Mouse (Mus musculus) urinary bladder, postnatal 25 days (tissue): Measurements from ENCODE around the gene Gpbp1.

Experiments
- DNase-seq: peaks from one replicate; pipeline ENCODE4 v3.0.0; 2022; ENCODE audit warnings: low spot score

Gpbp1 gene

GRCm38 (mm10) chr13:111467350-111467749 lies 22.6 kb downstream of the Gpbp1 start:
- DNase-seq, result no peak

GRCm38 (mm10) chr13:111461424-111461823 lies 28.5 kb downstream of the Gpbp1 start:
- no peak for DNase-seq

GRCm38 (mm10) chr13:111456790-111457189 lies 33.1 kb downstream of the Gpbp1 start:
- no peak for DNase-seq

- no peak for DNase-seq
Measured at GRCm38 (mm10) chr13:111444325-111444724, 45.6 kb downstream of the Gpbp1 start.

- no peak for DNase-seq
Measured at GRCm38 (mm10) chr13:111431174-111431573, 58.7 kb downstream of the Gpbp1 start.

- DNase-seq, result no peak
Measured at GRCm38 (mm10) chr13:111421330-111421729, 68.6 kb downstream of the Gpbp1 start.

- no peak for DNase-seq
Measured at GRCm38 (mm10) chr13:111418087-111418486, 71.8 kb downstream of the Gpbp1 start.

- DNase-seq, result peak; percentile 67
Measured at GRCm38 (mm10) chr13:111413156-111413555, 76.8 kb downstream of the Gpbp1 start.

GRCm38 (mm10) chr13:111410831-111411230 lies 79.1 kb downstream of the Gpbp1 start:
- no peak for DNase-seq

GRCm38 (mm10) chr13:111406859-111407389 lies 83.0 kb downstream of the Gpbp1 start:
- DNase-seq, result no peak

- DNase-seq, result no peak
Measured at GRCm38 (mm10) chr13:111405956-111406355, 84.0 kb downstream of the Gpbp1 start.

GRCm38 (mm10) chr13:111397600-111398151 lies 92.2 kb downstream of the Gpbp1 start:
- DNase-seq, result no peak

- no peak for DNase-seq
Measured at GRCm38 (mm10) chr13:111397061-111397460, 92.8 kb downstream of the Gpbp1 start.

GRCm38 (mm10) chr13:111395528-111395927 lies 94.4 kb downstream of the Gpbp1 start:
- DNase-seq, result no peak

- DNase-seq, result no peak
Measured at GRCm38 (mm10) chr13:111394904-111395303, 95.0 kb downstream of the Gpbp1 start.

GRCm38 (mm10) chr13:111394341-111394740 lies 95.6 kb downstream of the Gpbp1 start:
- no peak for DNase-seq

GRCm38 (mm10) chr13:111393426-111393825 lies 96.5 kb downstream of the Gpbp1 start:
- DNase-seq, result no peak

- DNase-seq, result no peak
Measured at GRCm38 (mm10) chr13:111391426-111391825, 98.5 kb downstream of the Gpbp1 start.

- no peak for DNase-seq
Measured at GRCm38 (mm10) chr13:111391011-111391410, 98.9 kb downstream of the Gpbp1 start.

- DNase-seq, result no peak
Measured at GRCm38 (mm10) chr13:111384011-111384985, 105.6 kb downstream of the Gpbp1 start.
